Mouse (Mus musculus): ENCODE data around the gene Dlx3.

Dlx3 gene

DNA sequence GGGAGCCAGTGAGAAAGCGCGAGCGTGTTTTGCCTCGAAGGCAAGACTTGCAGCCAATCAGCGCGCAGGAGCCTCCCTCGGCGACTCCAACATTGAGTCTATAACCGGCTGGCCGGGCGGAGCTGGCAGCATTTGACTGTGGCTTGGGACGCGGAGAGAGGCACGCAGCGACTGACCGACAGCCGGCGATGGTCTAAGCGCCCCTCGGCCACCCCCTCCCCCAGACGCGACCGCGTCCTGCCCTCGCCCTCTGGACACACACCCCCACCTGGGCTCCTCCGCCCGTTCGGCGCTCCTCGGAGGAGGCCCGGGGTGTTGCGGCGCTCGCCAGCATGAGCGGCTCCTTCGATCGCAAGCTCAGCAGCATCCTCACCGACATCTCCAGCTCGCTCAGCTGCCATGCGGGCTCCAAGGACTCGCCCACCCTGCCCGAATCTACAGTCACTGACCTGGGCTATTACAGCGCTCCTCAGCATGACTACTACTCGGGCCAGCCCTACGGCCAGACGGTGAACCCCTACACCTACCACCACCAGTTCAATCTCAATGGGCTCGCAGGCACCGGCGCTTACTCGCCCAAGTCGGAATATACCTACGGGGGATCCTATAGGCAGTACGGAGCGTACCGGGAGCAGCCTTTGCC is at the start of gene Dlx3:
Gene Dlx3 (plus strand): TSS at position 130 of the 643 bp plus-strand sequence.
- peak; percentile 38 to 58 for DNase-seq

- DNase-seq = no peak
These were observed 49.5 kb upstream of the Dlx3 start for GRCm38 (mm10) chr11:95070140-95071107.

- peak; percentile 43 to 55 for DNase-seq
These were observed 48.7 kb upstream of the Dlx3 start for GRCm38 (mm10) chr11:95071266-95071665.

- no peak for DNase-seq
These were observed 47.8 kb upstream of the Dlx3 start for GRCm38 (mm10) chr11:95072136-95072535.

- peak; percentile 55 to 79 for DNase-seq
These were observed 47.1 kb upstream of the Dlx3 start for GRCm38 (mm10) chr11:95072804-95073203.

- DNase-seq = no peak
These were observed 46.1 kb upstream of the Dlx3 start for GRCm38 (mm10) chr11:95073835-95074234.

DNA sequence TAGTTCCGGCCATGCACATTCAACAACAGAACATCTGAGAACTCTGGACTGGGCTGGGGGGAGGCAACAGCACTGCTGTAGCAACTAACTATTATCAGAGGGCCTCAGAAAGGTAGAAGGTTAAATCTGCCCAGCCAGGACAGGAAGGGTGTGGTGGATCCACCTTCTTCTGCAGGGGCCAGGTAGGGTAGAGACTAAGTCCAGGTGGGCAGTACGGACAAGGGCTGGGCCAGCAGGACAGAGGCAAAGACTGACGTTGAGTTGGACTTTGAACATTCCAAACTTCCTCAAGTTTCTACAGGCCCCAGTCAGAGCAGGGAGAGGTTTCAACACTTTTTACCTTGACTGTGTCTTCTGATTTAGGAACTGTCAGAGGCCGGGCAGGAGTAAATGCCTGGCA is 45.2 kb upstream of the Dlx3 start:
- peak in 1 of 2 experiments; percentile 65 for DNase-seq

GRCm38 (mm10) chr11:95075197-95076040 is 44.5 kb upstream of the Dlx3 start:
- DNase-seq = no peak

GRCm38 (mm10) chr11:95076041-95076535 is 43.8 kb upstream of the Dlx3 start:
- DNase-seq = peak; percentile 76 to 83

DNA sequence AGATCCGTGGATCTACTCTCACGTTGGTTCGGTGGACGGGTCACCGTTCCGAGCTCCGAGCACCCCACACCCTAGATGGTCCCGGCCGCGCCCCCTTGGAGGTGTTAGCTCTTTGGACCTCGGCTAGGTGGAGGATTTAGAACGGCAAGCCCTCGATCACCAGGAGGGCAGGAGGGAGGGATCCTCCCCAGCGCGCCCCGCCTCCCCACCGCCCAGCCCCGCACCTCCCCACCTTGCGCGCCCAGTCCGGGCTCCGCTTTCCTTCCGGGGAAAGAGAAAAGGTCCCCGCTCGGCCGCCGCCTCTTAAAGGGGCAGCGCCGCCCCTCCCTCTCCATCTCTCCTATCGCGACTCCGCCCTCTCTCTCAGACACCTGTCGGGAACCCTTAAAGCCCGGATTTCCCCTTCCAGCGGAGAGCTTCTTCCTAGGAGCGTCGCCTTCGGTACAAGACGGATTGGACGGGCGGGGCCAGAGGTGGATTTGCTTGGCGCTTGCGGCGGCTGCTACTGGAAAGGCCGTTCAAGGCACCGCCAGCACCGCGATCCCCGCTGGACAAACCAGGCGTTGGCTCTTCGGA is 43.3 kb upstream of the Dlx3 start, which contains the start of gene Itga3:
Gene Itga3 (minus strand): TSS at position 266 of the 576 bp plus-strand sequence.
- peak; percentile 86 to 94 for DNase-seq

DNA sequence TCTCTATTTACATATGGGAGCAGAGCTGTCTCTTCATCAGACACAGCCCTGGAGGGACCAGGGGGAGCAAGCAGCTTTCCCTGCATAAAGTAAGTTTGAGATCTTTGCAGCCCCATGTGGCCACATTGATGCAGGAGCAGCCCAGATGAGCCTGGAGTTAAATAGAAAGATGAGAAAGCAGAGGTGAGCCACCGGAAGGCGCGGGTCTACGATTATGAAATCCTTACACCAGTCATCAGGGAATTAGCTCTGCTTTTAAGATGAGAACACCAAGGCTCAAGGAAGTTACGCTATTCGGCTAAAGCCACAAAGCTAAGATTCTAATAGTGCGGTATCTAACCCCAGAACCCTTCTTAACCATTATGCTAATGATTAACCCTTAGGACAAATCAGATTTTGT is 42.0 kb upstream of the Dlx3 start:
- DNase-seq = no peak

- DNase-seq = peak; percentile 84 to 86
These were observed 40.6 kb upstream of the Dlx3 start for GRCm38 (mm10) chr11:95079256-95079875.

GRCm38 (mm10) chr11:95080783-95081182 is 39.1 kb upstream of the Dlx3 start:
- no peak for DNase-seq

DNA sequence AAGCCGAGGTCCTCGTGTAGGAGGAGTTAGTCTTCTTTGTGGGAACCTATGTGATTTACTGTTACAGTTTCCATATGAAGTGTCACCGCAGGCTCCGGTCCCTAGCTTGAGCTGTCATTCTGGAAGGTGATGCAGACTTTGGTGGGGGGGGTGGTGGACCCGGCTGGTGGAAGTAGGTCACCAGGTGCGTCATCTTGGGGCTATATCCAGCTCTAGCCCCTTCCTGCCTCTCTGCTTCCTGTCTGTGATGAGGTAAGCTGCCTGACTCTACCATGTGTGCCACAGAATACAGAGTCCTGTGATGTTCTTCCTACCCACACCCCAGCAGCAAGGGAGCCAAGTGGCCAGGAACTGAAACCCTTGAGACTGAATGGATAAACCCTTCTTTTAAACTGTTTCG is 37.0 kb upstream of the Dlx3 start:
- DNase-seq = no peak

- DNase-seq = no peak
These were observed 35.7 kb upstream of the Dlx3 start for GRCm38 (mm10) chr11:95084175-95084574.

GRCm38 (mm10) chr11:95084811-95085382 is 35.0 kb upstream of the Dlx3 start:
- peak in 1 of 2 experiments; percentile 37 for DNase-seq

DNA sequence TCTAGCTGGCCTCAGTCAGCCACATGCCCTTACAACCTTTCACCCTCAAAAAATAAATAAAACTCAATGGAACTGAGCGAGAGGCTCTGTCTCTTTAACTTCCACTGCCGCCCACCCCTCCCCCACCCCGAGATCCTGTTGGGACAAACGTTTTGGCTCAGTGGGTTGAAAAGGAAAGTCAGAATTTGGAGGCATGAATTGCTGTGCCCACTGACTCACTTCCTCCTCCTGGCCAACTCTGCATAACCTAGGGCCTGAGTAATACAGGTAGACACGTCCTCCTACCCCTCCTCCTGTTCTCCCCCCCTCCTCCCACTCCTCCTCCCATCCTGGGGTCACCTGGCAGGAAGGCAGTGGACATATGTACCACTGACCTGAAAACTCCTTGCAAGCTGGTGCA is 34.2 kb upstream of the Dlx3 start:
- DNase-seq = peak in 1 of 2 experiments; percentile 41

GRCm38 (mm10) chr11:95086229-95086628 is 33.7 kb upstream of the Dlx3 start:
- peak in 1 of 2 experiments; percentile 43 for DNase-seq

- DNase-seq = peak in 1 of 2 experiments; percentile 48
These were observed 32.4 kb upstream of the Dlx3 start for GRCm38 (mm10) chr11:95087301-95088228.

DNA sequence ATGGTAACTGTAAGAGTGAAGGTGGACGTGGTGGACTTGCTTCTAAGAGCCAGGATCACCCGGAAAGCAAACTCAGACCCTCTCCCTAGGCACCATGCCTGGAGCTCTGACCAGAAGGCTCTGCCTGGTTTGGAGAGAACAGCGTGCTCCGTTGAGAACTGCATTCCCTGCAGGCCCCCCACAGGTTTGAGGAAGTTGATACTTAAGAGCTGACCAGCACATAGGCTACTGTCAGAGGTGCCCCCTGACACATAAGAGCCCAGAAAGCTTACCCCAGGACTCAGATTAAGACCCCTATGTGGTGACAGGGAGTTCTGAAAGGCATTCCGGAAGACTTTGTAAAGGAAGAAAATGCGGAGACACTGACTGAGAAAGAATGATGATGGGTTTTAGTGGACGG is 31.6 kb upstream of the Dlx3 start:
- DNase-seq = no peak

Data from kidney, postnatal 25 days (tissue).